Mouse (Mus musculus) adrenal gland, postnatal 36 days (tissue): ENCODE data around the gene Nbr1. TPM values are rescaled to one million over a fixed set of nuclear protein-coding genes. Genes with fewer than 3 reads are reported as not detected.
"Not testable (repeated sequence)": the region's sequence is repeated elsewhere in the genome, so short reads cannot be mapped to it uniquely, and the experiment has no call there.

Experiments
- DNase-seq, 2 experiments: peaks; one replicate each; pipeline ENCODE4 v3.0.0; 2021; ENCODE audit warnings: mixed read lengths in 1 of 2
- total RNA-seq, 2 experiments: library from RNA; stranded (reverse); gene quantifications; 2 replicates each; pipeline ENCODE4 v1.2.3; 2021

Gene Nbr1
- total RNA-seq, 2 experiments from 2014 or later: 128 to 134 TPM

DNA sequence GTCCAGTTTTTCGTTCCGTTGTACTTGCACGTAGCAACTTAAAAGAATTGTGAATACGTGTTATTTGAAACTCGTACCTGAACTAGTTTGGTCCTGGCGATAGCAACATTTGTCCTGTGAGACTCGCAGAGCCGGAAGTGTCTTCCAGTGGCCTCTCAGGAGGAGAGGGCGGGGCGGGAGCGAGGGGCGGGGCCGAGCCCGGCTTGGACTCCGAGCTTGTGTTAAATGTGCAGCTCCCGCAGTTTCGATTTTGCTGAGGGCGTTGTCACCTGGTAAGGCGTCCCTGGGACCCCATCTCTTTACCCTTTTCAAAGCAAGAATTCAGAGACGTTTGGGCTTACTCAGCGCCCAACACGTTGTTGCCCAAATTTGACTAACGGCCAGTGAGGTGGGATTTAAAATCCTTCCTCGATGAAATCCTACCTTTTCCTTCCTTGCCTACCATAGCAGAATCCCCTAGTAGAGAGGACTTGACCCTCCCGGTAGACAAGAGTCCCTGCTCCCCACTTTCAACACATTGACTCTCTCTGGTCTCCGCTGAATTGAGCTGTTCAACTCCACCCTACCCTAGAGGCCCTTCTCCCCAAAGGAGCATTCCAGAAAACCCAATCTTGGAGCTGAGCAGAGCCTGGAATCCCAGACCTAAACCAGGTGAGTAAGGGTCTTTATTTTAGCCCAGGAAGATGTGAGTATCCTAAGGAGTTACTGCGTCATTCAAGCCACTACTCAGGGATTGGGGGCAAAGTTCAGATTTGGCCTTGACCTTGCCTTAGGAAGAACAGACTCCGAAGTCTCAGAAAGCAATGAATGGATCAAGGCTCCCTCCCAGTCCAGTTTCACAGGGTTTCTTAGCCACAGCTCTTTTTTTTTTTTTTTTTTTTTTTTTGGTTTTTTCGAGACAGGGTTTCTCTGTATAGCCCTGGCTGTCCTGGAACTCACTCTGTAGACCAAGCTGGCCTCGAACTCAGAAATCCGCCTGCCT lies 30.4 kb downstream of the Nbr1 start, which contains the start of gene Tmem106a:
Tmem106a (plus strand) TSS at position 189 of the 982 bp plus-strand sequence.
- peak; percentile 82 to 88 for DNase-seq

DNA sequence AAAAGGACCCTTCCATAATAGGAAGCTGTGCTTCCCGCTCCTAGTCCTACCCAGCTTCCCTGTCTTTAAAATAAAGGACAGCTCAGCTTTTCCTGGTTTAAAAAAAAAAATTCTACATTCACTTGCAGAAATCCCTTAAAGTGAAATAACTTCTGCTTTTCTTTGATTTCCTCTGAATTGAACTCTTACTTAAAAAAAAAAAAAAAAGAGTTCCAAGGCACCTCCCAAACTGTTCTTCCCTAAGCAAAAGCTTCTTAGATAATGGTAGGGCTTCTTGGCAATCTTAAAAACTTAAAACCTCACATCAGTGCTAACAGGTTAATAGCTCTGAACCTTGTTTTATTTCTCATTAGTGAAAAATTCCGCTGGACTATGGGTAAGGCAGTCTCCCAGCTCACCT lies 31.3 kb downstream of the Nbr1 start:
- no peak for DNase-seq

DNA sequence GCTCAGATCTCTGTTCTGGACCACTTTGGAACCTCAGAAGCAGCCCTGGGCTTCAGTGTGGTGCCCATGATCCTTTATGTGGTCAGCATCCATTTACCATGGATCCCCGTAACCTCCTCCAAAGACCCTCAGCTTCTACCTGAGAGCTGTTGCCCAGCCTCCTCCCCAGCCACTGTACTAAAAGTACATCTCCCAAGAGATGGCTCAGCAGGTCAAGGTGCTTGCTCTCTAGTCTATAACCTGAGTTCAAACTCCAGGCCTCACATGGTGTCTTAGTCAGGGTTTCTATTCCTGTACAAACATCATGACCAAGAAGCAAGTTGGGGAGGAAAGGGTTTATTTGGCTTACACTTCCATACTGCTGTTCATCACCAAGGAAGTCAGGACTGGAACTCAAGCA lies 33.1 kb downstream of the Nbr1 start:
- not testable (repeated sequence) for DNase-seq

DNA sequence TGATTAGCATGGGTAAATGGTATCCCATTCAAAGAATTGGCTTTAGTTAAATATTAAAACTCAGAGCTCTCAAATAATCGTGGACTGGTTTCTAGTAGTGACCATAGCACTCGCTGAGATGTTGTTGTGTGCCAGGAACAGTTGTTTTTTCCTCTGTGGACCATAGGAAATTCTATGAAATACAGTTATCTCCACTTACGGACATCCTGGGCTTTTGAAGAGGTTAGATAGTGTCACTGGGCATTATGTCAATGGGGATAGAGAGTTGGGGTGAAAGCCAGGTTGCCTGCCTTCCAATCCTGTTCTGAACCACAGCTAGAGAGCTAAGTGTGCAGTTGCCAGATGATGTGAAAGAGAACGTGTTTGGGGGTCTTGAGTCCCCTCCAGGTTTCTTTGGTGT lies 33.9 kb downstream of the Nbr1 start:
- DNase-seq: no peak

DNA sequence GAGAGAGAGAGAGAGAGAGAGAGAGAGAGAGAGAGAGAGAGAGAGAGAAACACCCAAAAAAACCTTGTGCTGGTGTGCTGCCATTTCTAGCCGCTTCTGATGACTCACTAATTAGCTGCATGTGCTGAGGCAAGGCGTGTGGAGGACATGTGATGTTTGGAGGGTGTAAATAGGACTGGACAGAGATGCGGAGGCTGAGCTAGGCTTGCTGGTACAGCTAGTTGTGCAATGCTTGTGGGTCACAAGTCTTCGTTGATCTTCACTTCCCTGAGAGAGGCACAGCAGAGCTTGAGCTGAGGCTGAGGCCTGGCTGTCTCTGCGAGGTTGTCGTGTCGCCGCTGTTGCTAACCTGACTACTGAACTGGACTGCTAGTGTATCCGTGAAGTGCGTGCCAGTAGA lies 35.7 kb downstream of the Nbr1 start:
- DNase-seq: no peak

DNA sequence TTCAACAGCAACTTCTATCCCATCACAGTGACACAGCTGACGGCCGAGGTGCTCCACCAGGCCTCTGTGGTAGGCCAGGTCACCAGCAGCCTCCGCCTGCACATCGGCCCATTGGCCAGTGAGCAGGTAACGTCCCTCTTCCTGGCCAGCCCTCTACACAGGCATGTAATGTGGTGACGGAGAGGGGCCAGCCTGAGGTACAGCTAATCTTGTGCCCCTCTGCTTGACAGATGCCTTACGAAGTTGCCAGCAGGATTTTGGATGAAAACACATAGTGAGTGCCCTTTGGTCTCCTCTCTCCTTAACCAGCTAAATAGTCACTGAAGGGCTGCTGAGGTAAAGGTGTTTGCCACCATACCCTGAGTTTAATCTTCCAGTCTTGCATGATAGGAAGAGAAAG lies 36.9 kb downstream of the Nbr1 start:
- DNase-seq: no peak

DNA sequence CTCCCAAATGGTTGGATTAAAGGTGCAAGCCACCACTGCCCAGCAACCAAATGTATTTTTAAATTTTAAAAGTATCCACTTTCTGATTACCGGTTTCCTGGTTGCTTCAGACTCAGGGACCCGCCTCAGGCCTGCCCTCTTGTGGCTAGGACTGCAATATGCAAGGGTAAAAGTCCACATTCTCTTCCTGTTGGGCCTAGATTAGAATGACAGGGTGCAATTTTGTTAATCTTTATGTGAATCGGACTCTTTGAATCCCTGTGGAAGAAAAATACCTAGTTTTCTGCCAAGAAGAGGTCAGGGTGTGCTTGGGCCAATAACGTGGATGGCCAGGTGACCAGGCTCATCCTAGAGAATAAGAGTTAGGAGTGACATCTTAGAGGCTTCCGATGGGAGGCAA lies 37.5 kb downstream of the Nbr1 start:
- DNase-seq: peak; percentile 49 to 68

DNA sequence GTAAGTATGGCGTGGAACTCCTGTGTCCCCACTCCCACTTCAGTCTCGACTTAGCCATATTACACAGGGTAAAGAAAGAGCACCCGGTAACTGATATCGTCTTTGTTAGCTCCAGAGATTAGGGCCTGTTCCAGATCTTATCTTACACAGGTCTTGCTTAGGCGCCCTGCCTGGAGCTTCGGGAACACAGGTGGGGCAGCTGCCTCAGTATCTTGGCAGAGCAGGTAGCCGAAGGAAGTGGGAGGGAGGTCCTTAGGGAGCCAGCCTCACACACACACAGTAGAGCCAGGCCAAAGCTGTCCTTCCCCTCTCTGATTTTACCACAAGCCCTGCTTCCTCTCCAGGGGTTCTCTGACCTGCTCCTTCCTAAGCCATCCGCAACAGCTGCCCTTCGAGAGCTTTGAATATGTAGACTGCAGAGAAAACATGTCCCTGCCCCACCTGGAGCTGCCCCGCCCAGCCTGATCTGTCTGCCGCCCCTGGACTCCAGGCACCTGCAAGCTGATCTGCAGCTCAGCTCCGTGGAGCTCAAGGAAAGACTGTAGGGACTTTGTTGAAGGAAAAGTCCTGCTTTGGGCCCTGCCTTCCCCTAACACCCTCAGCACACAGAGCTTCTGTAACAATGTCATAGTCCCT lies 38.2 kb downstream of the Nbr1 start:
- no peak for DNase-seq

DNA sequence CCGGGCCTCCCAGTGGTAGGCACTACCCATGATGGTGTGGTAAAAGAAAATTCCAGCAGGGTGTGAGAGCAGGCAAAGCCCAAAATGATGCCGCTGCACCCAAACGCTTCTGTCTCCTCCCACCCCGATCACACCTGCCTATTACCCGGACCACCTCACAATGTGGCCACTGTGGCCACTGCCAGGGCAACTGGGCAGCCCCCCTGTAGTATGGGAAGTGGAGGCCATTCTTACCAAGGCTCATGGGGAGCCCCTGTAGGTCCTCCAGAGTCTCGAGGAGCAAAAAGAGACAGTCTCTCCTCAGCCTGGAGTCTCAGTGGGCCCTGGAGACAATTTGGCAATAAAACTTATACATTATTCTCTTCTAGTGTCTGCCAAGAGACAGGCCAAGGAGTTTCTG lies 47.2 kb downstream of the Nbr1 start, which contains the start of gene Gm11634:
Gm11634 (minus strand) TSS at position 101 of the 400 bp plus-strand sequence.
- no peak for DNase-seq

DNA sequence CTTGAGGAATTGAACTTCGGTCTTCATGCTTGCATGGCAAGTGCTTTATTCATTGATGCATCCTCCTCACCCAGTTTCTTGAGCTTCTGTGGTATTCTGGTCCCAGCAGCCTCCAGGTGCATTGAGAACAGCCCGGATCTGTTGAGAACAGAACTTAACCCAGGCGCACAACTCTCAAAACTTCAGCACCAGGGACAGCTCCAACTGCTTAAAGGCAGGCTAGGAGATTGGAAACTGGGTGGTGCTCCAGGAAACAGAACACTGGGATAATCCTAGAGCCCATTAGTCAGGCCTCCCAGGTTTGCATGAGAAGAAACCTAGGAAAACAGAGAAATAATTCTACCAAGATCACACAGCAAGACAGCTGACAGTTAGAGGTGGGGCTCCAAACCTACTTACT lies 50.5 kb downstream of the Nbr1 start:
- peak; percentile 80 to 84 for DNase-seq

DNA sequence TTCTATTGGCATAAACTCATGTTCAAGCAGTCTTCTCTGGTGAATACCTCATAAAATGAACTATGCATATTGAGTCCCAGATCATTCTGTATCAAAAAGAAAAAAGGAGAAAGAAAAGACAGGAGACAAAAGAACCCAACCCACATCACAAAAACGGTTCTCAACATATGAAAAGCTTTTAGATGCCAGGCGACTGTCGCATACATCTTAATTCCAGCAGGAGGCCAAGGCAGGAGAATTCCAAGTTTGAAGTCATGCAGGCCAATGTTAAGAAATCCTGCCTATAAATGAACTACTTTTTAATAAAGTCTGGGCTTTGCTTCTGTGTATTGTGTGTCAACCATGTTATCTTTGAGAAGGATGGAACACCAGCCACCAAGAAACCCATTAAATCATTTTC lies 52.2 kb downstream of the Nbr1 start:
- DNase-seq: no peak

DNA sequence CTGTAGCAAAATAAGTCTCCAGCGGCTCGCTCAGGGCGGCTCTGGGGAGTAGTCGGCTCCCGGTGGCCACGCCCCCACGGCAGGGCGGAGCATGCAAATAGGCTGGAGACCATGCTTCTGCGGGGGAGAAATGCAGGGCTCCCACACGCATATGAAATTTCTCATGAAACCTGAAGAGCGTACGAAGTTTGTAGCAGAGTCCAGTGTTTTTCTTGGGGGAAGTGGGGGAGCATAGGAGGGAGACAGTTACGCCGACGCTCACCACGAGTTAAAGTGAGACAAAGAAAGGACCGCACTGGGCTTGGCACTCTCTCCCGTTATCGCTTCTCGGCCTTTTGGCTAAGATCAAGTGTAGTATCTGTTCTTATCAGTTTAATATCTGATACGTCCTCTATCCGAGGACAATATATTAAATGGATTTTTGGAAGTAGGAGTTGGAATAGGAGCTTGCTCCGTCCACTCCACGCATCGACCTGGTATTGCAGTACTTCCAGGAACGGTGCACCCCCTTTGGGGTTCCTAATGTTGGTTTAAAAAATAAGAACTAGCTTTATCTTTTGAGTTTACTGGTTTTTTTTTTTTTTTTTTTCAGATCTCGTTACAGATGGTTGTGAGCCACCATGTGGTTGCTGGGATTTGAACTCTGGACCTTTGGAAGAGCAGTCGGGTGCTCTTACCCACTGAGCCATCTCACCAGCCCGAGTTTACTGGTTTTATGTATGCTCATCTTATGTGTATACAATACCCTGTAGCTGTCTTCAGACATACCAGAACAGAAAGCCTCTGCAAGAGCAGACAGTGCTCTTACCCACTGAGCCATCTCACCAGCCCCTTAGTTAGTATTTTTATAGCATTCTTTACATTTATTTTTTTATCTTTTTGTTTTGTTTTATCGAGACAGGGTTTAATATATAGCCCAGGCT lies 52.8 kb downstream of the Nbr1 start:
- peak; percentile 90 to 94 for DNase-seq

DNA sequence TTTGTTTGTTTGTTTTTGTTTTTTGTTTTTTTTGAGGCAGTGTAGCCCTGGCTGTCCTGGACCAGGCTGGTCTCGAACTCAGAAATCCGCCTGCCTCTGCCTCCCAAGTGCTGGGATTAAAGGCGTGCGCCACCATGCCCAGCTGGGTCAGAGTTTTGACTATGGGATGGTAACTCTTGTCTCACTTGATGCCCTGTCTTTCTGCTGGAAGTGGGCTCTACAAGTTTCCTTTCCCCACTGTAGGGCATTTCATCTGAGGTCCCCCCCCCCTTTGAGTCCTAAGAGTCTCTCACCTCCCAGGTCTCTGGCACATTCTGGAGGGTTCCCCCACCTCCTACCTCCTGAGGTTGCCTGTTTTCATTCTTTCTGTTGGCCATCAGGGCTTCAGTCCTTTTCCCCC lies 55.2 kb downstream of the Nbr1 start:
- not testable (repeated sequence) for DNase-seq

DNA sequence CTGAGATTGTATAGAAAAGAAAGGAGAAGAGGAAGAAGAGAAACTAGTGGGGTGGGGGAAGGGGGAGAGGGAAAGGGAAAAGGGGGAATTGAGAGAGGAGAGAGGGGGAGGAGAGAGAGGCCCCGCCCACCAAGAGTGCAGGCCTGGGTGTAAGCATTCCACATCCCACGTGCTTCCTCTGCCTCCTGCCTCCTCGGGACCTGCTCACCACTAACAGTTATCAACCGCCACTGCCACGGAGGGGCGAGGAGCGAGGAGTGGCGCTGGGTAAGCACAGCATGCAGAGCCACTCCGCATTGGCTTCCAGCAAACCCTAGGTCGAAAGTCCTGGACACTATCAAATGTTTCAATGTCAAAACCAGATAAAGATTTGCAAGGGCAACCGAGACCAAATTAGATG lies 58.5 kb downstream of the Nbr1 start:
- no peak for DNase-seq

DNA sequence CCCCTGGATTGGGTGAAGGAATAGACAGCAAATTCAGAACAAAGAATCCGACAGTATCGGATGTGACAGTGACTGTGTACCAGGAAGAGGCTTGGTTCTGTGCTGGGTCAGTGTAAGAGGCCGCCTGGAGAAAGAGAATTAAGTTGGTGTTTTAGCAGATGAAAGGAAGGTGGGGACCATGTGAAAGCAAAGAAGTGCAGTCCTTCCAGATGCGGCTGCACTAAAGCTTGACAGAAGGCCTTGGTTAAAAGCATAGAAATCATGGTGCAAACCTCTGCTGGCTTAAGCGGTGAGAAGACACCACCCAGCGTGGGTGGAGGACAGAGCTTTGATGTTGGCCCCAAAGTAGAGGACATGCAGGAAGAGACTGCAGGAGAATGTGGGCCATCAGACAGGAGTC lies 61.6 kb downstream of the Nbr1 start:
- DNase-seq: no peak

DNA sequence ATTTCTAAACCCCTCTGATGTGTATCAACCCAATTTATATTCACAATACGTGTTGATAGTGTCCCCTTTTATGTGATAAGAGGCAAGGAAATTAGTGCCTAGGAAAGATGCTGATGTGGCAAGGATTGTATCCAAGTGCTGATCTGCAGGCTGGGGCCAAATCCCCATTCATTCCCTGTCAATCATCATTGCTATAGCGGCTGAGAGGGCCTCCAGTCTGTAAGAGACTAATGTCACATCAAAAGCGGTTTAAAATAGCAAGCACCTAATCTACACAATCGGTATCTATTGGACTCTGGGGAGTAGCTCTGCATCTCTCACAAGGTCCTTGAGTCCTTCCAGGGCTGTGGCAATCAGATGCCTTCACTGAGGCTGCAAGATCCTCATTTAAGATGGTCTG lies 62.2 kb downstream of the Nbr1 start:
- DNase-seq: no peak

DNA sequence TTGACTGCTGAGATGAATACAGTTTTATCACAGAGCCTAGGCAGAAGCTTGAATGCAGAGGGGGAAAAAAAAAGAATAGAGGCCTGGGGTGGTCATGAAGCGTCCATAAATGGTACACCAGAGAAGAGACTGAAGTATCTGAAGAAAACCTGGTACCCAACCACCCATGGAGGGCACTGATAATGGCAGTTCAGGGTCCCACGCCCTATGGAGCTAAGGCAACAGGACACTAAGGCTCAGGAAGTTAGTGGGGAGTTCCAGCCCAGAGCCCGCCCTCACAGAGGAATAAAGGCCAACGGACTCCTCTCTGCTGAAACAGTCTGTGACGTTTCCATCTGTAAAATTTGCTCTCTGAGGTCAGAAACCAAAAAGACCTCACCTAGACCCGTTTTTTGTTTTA lies 63.4 kb downstream of the Nbr1 start:
- DNase-seq: no peak

DNA sequence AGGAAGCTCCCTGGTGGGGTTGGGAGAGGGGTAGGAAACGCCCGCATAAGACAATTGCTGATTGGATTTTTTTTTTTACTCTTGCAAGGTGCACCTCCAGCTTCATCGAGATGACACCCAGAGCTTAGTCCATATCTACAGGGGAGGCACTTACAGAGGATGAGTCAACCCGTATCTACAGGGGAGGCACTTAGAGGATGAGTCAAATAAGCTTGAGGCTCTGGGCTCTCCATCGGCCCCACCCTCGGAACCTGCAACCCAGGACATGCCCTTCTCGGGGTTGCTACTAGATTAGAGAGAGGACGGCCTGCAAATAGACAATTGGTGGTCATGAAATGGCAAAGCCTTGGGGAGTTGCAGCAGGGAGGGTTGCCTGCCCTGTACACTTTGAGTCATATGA lies 64.2 kb downstream of the Nbr1 start:
- DNase-seq: no peak

DNA sequence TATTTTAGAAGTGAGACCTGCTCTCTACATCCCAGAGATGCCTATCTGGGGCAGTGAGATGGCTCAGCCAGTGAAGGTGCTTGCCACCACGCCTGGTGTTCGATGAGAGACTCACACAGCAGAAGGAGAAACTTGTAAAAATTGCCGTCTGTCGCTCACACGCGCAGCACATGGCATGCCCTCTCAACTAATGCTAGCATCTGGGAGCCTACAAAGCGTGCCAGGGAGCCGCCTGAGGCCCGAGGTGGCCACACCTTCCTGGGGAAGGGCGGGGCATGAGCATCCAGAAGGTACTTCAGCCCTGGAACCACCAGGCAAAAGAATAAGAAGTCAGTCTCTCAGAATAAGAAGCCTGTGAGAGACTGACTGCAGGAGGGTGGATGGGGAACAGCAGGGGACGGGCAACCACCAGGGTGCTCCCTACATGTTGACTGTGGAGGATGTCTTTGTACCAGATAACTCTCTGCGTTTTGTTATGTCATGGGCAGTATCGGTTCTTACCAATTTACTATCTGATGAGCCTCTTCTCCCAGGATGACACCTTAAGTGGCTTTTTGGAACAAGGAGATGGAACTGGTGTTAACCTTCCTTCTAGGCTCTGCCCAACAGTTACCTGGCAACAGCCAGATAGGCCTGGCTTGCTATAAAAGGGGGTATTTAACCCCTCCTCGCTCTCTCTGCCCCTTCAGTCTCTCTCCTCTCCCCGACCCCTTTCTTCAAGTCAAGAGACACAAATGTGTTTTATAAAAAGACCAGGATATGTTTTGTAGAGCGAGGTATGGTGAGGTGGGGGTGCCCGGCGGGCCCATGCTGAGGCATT lies 65.2 kb downstream of the Nbr1 start:
- DNase-seq: no peak

DNA sequence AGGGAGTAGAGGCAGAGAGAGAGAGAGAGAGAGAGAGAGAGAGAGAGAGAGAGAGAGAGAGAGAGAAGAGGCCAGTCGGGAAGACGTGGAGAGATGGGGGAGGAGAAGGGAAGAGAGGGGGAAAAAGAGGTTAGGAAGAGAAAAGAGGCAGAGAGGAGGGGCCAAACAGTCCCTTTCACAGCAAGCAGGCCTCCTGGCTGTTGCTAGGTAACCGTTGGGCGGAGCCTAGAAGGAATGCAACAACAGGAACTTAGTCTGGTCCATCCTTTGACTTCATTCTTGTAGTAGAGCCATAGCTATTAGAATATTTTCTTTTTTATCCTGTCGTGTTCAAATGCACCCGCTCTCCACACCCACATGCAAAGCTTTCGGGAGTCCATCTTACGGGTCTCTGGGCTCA lies 65.9 kb downstream of the Nbr1 start:
- peak; percentile 60 to 65 for DNase-seq

DNA sequence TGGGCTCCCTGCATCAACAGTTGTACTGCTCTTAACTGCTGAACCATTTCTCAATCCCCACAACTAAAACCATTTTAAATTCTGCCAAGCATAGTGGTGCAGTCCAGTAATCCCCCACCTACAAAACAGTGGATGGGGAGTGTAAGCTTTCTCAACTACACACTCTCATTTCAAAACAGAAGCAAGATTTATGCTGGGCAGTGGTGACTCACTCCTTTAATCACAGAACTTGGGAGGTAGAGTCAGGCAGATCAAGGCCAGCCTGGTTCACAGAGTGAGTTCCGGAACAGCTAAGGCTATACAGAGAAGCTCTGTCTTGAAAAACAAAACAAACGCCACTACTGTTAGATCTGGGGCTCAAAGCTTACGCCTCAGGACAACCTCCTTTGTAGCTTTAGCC lies 66.6 kb downstream of the Nbr1 start:
- DNase-seq: peak; percentile 52 to 53
